Mouse (Mus musculus): ENCODE measurements around the gene Tas1r1.

Tas1r1 gene

GRCm38 (mm10) chr4:152010091-152010706, 28.2 kb downstream of the Tas1r1 start:
- peak; percentile 68 for DNase-seq (ENCODE audit: low read depth, low spot score)

DNA sequence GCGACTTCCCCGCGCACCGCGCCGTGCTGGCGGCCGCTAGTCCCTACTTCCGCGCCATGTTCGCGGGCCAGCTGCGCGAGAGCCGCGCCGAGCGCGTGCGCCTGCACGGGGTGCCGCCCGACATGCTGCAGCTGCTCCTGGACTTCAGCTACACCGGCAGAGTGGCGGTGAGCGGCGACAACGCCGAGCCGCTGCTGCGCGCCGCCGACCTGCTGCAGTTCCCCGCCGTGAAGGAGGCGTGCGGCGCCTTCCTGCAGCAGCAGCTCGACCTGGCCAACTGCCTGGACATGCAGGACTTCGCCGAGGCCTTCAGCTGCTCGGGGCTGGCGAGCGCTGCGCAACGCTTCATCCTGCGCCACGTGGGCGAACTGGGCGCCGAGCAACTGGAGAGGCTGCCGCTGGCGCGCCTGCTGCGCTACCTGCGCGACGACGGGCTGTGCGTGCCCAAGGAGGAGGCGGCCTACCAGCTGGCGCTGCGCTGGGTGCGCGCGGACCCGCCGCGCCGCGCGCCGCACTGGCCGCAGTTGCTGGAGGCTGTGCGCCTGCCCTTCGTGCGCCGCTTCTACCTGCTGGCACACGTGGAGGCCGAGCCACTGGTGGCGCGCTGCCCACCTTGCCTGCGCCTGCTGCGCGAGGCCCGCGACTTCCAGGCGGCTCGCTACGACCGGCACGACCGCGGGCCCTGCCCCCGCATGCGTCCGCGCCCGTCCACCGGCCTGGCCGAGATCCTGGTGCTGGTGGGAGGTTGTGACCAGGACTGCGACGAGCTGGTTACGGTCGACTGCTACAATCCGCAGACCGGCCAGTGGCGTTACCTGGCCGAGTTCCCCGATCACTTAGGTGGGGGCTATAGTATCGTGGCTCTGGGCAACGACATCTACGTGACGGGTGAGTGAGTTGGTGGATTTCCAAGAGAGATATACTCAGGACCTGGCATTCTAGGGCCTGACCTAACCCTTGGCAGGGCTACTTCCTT, 29.0 kb downstream of the Tas1r1 start:
- DNase-seq (ENCODE audit: low read depth, low spot score) = no peak

GRCm38 (mm10) chr4:152008622-152009075, 29.7 kb downstream of the Tas1r1 start, which contains the start of gene Klhl21:
TSS of gene Klhl21 (plus strand) at chr4:152008803.
- DNase-seq (ENCODE audit: low read depth, low spot score) = peak; percentile 80

- no peak for DNase-seq (ENCODE audit: low read depth, low spot score)
Measured at GRCm38 (mm10) chr4:152008148-152008500, 30.2 kb downstream of the Tas1r1 start.

DNA sequence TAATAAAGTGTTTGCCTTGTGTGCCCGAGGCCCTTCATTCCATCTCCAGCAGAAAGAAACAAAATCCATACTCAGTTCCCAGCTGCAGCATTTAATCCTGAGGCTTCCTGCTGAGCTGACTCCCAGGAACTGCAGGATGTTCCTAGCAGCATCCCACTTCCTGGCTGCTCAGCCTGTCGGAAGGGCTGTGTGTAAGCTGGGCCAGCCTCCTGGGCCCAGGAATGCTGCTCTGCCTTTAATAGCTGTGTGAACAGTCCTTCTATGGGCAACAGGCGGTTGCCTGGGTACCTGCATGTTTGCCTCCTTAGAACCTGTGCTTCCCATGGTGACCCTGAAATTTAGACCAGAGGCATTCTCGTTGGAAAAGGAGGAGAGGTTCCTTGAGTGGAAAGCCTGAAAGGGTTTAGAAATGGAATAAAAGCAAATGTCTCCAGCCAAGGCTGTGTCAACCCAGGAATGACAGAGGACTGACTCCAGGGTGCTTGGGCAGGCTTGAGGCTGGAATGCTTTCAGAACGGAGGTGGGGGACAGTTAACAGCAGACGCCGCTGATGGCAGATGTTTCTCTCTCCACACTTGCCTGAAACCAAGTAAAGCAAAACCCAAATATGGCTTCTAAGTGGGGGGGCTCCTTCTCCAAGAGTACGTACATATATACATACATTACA, 30.8 kb downstream of the Tas1r1 start:
- DNase-seq (ENCODE audit: low read depth, low spot score) = no peak

DNA sequence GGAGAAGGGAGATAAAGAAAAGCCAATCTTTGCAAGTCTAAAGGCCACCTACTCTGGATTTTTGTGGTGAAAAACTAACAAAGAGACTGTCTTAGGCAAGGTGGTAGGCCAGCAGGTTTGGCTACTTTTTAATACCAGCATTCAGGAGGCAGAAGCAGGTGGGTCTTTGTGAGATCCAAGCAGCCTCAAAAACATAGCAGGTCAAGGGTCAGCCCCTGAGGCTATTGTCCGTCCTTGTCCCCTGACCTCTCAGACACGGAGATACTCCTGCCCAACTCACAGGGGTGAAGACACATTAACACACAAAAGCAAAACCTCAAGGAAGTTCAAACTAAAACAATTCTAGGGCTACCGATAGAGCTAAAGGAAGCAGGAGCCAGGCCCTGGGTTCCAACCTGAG, 31.6 kb downstream of the Tas1r1 start:
- no peak for DNase-seq (ENCODE audit: low read depth, low spot score)

DNA sequence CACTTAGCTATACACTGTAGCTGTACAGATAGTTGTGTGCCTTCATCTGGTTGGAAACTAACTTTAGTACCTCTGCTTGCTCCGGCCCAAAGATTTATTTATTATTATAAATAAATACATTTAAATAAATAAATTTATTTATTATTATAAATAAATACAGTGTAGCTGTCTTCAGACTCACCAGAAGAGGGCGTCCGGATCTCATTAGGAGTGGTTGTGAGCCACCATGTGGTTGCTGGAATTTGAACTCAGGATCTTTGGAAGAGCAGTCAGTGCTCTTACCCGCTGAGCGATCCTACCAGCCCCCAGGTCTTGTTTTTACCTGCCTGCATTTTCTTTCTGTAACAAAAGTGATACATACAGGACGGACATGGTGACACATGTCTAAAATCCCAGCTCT, 32.2 kb downstream of the Tas1r1 start:
- DNase-seq (ENCODE audit: low read depth, low spot score) = no peak

DNA sequence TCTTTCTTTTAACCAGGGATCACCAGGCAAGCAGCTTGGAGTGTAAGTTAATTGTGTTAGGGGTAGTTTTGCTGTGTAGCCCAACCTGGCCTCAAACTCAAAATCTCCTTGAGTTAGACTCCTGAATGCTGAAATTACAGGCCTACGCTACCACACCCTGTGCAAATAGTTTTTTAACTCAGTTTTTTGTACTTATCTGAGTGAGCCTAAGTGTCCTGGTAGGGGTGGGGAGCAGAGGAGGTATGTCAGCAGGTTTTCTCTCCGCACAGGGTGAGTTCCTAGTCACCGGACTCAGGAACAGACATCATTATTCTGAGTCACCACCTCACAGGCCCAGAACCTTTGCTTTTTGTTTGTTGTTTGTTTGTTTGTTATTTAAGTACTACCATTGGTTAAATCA, 36.3 kb downstream of the Tas1r1 start:
- DNase-seq (ENCODE audit: low read depth, low spot score) = no peak

DNA sequence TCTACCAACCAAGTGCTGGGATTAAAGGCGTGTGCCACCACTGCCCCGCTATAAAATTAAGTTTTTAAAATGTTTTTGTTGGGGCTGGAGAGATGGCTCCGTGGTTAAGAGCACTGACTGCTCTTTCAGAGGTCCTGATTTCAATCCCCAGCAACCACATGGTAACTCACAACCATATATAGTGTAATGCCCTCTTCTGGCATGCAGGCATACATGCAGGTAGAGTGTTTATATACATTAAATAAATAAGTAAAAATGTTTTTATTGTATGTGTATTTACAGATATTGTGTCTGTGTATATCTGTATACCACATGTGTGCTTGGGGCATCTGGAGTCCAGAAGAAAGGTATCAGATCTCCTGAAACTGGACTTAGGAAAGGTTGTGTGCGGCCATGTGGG, 37.0 kb downstream of the Tas1r1 start:
- no peak for DNase-seq (ENCODE audit: low read depth, low spot score)

GRCm38 (mm10) chr4:152000906-152001305, 37.5 kb downstream of the Tas1r1 start:
- DNase-seq (ENCODE audit: low read depth, low spot score) = no peak

DNA sequence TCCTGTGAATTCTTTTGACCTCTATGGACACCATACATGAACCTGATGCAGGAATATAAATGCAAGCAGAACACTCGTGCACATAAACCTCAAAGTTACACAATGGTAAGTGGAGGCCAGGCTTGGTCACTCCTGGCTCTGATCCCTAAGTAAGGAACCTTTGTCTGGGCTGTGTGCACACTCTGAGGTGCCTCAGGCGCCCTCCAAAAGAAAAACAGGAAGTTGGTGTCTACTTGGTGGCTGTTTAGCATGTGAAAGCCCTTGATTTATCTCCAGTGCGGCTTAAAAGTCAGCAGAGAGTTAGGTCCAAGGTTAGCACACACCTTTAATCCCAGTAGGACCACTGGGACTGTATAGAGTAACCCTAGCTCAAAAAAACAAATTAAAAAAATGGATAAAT, 38.9 kb downstream of the Tas1r1 start:
- DNase-seq (ENCODE audit: low read depth, low spot score) = no peak

GRCm38 (mm10) chr4:151997701-151998100, 40.7 kb downstream of the Tas1r1 start:
- no peak for DNase-seq (ENCODE audit: low read depth, low spot score)

GRCm38 (mm10) chr4:151996951-151997222, 41.5 kb downstream of the Tas1r1 start:
- peak; percentile 40 for DNase-seq (ENCODE audit: low read depth, low spot score)

DNA sequence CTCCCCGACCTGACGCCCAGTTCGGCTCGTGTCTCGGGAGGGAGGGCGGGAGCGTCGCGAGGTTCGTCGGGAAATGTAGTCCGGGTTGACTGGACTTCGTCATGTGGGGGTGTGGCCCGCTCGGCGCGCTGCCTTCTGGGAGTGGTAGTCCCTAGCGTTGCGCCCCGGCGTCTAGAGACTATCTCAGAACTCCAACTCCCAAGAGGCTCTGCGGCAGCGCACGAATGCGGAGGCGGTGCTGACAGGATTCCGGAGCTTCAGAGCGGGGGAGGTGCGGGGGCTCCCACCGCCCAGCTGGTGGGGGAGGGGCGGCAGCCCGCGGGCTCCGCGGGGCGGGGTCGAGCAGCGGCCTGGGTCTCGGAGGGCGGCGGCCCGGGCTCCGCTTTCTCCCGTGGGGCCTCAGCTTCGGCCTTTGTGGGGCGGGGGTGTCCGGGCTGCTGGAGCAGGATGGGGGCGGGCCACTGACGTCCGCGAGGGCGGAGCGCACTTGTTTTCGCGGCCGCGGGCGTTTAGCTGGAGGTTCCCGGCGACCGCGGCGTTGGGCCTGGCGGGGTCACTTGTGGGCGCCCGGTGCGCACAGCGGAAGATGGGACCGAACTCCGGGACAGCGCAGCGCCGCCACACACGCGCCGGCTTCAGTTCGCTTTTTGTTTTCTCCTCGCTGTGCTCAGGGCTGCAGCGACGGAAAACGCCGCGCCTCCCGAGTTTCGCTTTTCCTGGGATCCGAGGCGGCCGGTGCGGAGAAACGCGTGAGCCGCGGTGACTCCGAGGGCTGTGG, 42.0 kb downstream of the Tas1r1 start, which contains the start of gene Phf13:
TSS of gene Phf13 (minus strand) at position 86 of the 778 bp plus-strand sequence.
- DNase-seq (ENCODE audit: low read depth, low spot score) = peak; percentile 97

GRCm38 (mm10) chr4:151995371-151996172, 42.8 kb downstream of the Tas1r1 start:
- no peak for DNase-seq (ENCODE audit: low read depth, low spot score)

DNA sequence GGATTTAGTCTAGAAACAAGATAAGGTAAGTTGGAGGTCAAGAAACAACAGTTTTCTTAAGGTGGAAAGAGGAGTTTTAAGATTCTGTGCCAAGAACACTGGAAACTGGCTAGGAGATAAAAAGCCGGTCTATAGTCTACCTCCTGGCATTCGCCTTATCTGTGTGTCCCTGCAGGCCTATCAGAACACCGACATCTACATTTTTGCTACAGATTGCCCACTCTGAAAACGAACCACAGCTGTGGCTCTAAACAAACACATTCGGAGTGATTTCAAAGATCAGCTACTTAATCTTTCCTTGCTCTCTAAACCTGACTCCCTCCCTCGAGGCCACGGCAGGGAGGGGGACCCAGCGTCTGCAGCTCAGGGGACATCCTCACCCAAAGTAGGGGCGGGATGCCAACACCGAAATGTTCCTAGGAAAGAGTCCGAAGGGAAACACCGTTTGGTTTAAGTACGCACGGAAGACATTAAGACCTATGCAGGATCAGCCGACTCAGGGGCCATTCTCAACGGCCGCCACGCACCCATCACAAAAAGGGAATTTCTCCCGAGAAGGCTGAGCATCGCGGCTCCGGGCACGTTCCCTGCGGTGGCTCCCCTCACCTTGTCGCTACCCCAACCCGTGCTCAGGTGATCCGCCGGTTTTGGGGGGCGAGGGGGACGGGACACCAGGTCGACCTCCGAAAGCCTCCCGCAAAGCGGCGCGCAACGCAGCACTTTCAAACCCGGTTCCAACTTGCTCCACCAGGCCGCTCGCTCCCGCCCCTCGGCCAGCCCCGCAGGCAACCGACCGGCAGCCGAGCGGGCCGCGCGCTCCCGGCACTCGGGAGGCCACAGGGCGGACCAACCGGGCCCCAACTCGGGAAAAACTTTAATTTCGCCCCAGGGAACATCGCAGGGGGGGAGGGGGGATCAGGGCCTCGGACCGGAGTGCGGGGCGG, 43.9 kb downstream of the Tas1r1 start:
- no peak for DNase-seq (ENCODE audit: low read depth, low spot score)

GRCm38 (mm10) chr4:151993035-151993434, 45.3 kb downstream of the Tas1r1 start:
- DNase-seq (ENCODE audit: low read depth, low spot score) = no peak

DNA sequence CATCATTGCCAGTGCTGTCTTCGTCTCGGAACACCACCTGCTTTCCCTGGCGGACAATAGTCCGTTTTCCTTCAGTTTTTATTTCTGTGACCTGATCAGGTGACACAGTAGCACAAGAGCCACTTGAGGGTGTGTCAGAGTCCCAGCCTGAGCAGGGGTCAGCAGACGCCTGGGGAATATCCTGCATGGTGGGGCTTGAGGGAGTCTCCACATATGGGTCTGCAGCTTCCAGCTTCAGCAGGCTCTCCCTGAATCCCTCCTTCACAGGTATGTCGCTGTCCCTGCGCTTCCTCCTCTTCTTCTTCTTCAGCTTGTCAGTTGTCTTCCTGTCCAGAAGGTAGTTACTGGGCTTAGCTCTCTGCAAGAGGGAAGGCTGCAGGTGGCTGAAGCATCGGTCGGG, 46.3 kb downstream of the Tas1r1 start:
- DNase-seq (ENCODE audit: low read depth, low spot score) = no peak

DNA sequence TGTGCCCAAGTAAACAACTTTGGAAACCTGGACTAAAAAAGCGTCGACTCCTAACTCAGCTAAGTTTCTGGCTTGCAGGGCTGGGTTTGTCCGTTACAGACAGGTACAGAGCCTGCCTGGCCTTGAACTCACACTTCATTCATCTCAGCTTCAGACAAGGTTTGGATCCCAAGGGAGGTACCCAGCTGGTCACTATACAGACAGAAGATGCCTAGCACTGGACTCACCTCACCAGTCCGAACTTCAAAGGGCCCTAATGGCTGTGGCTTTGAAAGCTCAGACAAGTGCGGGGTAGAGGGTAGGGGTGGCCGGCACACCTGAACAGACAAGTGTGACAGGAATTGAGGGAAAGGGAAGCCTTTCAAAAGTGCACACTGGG, 49.3 kb downstream of the Tas1r1 start:
- DNase-seq (ENCODE audit: low read depth, low spot score) = no peak

Data from c-Kit-negative CD71-positive TER-119-positive erythroid progenitor cells, embryonic 14.5 days (primary cell).